Mouse (Mus musculus) forebrain, postnatal 0 days (tissue): ENCODE measurements around the gene Rfc5. TPM values are rescaled to one million over a fixed set of nuclear protein-coding genes. Genes with fewer than 3 reads are reported as not detected.

ENCODE experiments used
- ATAC-seq: fragments of 200-750 bp; cut with Nextera tagmentation; 2 replicates; pipeline ENCODE4 v1.8.0; 2017; ENCODE audit warnings: mild to moderate bottlenecking, moderate library complexity
- DNase-seq: peaks from one replicate; pipeline ENCODE4 v3.0.0-alpha.2; 2015
- H3K27ac ChIP-seq: fragments of 300-500 bp; sonication (generic); 2 replicates; pipeline ENCODE4 v1.5.1; 2014; ENCODE audit warnings: low read depth, mild to moderate bottlenecking, antibody characterized with exemption, low read length, moderate library complexity, mixed read lengths
- H3K27me3 ChIP-seq: fragments of 300-500 bp; sonication (generic); 2 replicates; pipeline ENCODE4 v1.6.1; 2014; ENCODE audit warnings: mild to moderate bottlenecking, low read length, mixed read lengths; ENCODE audit not compliant: insufficient read depth
- H3K36me3 ChIP-seq: fragments of 300-500 bp; sonication (generic); 2 replicates; pipeline ENCODE4 v1.6.1; 2014; ENCODE audit warnings: mild to moderate bottlenecking, moderate library complexity; ENCODE audit not compliant: insufficient read depth
- H3K4me1 ChIP-seq: fragments of 300-500 bp; sonication (generic); 2 replicates; pipeline ENCODE4 v1.6.1; 2014; ENCODE audit warnings: antibody characterized with exemption; ENCODE audit not compliant: insufficient read depth
- H3K4me2 ChIP-seq: fragments of 300-500 bp; sonication (generic); 2 replicates; pipeline ENCODE4 v1.6.1; 2014; ENCODE audit warnings: low read depth, mild to moderate bottlenecking, moderate library complexity
- H3K4me3 ChIP-seq: fragments of 300-500 bp; sonication (generic); 2 replicates; pipeline ENCODE4 v1.5.1; 2014; ENCODE audit warnings: low read depth, low read length, mixed read lengths
- H3K9ac ChIP-seq: fragments of 300-500 bp; sonication (generic); 2 replicates; pipeline ENCODE4 v1.6.1; 2014; ENCODE audit warnings: mild to moderate bottlenecking
- H3K9me3 ChIP-seq: fragments of 300-500 bp; sonication (generic); 2 replicates; pipeline ENCODE4 v1.6.1; 2016; ENCODE audit warnings: low read length
- CTCF ChIP-seq: sonication (generic); IDR thresholded peaks from 2 replicates; pipeline ENCODE4 v1.5.1; 2016; ENCODE audit warnings: antibody characterized with exemption, control low read depth, low read depth
- WGBS: fragments of 180-500 bp; shearing (Covaris S2); extraction: QIAGEN DNeasy Blood & Tissue Kit; methylation state at CpG from one replicate; pipeline ENCODE4 v1.1.7; 2014; 5-methylcytosine and 5-hydroxymethylcytosine counted together
- polyA plus RNA-seq: library from polyadenylated mRNA; unstranded; fragments of >200 nt; fragmentation: Nextera tagmentation; extraction: Ambion mirVana; gene quantifications from 2 replicates; pipeline ENCODE4 v1.2.1, GENCODE M21; 2015
- total RNA-seq: library from RNA; depleted of rRNA; stranded (reverse); fragments of >200 nt; gene quantifications from 2 replicates; pipeline ENCODE4 v1.2.3, GENCODE M21; 2014; rRNA removed

Gene Rfc5
- total and polyA plus RNA-seq, 2 experiments from 2014 or later, result 21.3 to 28.7 TPM

DNA sequence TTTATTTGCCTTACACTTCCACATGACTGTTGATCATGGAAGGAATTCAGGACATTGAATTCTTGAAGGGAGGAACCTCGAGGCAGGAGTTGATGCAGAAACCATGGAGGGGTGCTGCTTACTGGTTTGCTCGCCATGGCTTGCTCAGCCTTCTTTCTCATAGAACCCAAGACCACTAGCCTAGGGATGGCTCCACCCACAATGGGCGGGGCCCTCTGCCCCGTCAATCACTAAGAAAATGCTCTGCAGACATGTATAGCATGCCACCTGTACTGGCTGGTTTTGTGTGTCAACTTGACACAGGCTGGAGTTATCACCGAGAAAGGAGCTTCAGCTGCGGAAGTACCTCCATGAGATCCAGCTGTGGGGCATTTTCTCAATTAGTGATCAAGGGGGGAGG lies 48.8 kb downstream of the Rfc5 start:
- no peak overlapping the region for H3K4me3 ChIP-seq
- no peak for TF ChIP-seq CTCF
- no peak overlapping the region for H3K4me2 ChIP-seq
- ATAC-seq (no peak), DNase-seq (no peak)
- no peaks in the 10 kb centered on the region for H3K36me3 ChIP-seq
- WGBS, result 85% methylated on average over 6 of the region's 6 CpGs
- no peak overlapping the region for H3K27ac ChIP-seq
- no peaks in the 10 kb centered on the region for H3K27me3 ChIP-seq
- no peaks in the 10 kb centered on the region for H3K9me3 ChIP-seq
- no peak overlapping the region for H3K9ac ChIP-seq
- H3K4me1 ChIP-seq, result no peaks in the 10 kb centered on the region

DNA sequence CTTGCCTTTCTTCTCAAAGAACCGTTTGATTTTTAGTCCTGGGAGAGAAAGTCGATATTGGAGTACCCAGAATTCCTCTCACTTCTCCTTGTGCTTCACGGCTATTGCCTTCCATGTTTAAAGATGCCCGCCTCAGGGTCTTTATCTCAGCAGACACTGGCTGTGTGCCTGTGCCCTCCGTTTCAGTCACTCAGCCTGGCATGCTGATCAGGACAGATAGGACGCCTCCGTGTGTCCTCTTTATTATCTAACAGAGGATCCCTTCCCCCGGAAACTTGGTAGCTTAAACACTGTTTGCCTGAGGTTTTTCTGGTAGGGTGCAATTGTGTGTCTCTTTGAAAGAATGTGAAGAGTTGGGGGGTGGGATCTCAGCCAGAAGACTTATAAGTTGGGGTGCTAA lies 50.3 kb downstream of the Rfc5 start:
- ATAC-seq (no peak), DNase-seq (no peak)
- Histone ChIP-seq H3K9me3 (no peaks in the 10 kb centered on the region), H3K4me3 (no peak overlapping the region), H3K36me3 (no peaks in the 10 kb centered on the region), H3K27ac (no peak overlapping the region), H3K27me3 (no peaks in the 10 kb centered on the region), H3K9ac (no peak overlapping the region), H3K4me1 (no peaks in the 10 kb centered on the region), H3K4me2 (no peak overlapping the region)
- TF ChIP-seq CTCF, result no peak
- WGBS, result 82% methylated on average over 8 of the region's 8 CpGs

DNA sequence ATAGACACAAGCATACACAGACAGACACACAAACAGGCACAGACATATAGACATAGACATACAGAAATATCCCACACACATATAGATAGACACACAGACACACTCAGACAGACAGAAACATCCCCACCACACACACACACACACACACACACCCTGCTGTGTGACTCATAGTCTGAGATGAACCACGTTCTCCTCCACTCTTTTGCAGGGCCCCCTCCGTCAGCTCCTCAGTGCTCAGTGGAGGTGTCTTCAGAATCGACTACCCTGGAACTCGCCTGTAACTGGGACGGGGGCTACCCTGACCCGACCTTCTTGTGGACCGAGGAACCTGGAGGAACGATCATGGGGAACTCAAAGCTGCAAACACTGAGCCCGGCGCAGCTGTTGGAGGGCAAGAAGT lies 50.8 kb downstream of the Rfc5 start:
- Histone ChIP-seq H3K4me1 (no peaks in the 10 kb centered on the region), H3K9me3 (no peaks in the 10 kb centered on the region), H3K4me3 (no peak overlapping the region), H3K36me3 (no peaks in the 10 kb centered on the region), H3K27ac (no peak overlapping the region), H3K9ac (no peak overlapping the region), H3K4me2 (no peak overlapping the region), H3K27me3 (no peaks in the 10 kb centered on the region)
- WGBS, result 91% methylated on average over 10 of the region's 10 CpGs
- no peak for TF ChIP-seq CTCF
- DNase-seq (no peak), ATAC-seq (no peak)

GRCm38 (mm10) chr5:117330457-117330856 lies 58.4 kb downstream of the Rfc5 start:
- ATAC-seq (no peak), DNase-seq (no peak)
- Histone ChIP-seq H3K36me3 (no peaks in the 10 kb centered on the region), H3K4me1 (no peaks in the 10 kb centered on the region), H3K4me2 (no peak overlapping the region), H3K27me3 (no peaks in the 10 kb centered on the region), H3K27ac (no peak overlapping the region), H3K4me3 (no peak overlapping the region), H3K9me3 (no peaks in the 10 kb centered on the region), H3K9ac (no peak overlapping the region)
- TF ChIP-seq CTCF, result no peak
- 90% methylated on average over 7 of the region's 7 CpGs for WGBS

Other genes starting within 250 kb of the Rfc5 start
- 1,357 and 1,641 TPM in 2 replicates for gene Pebp1, start 101.4 kb downstream of the Rfc5 start, total RNA-seq
- gene Pebp1, start 101.4 kb downstream of the Rfc5 start, polyA plus RNA-seq, result 1,186 and 1,234 TPM in 2 replicates
- gene Vsig10, start 70.0 kb downstream of the Rfc5 start, total RNA-seq, result 1.0 and 1.4 TPM in 2 replicates
- 0.77 and 1.4 TPM in 2 replicates for gene Vsig10, start 70.0 kb downstream of the Rfc5 start, polyA plus RNA-seq
- 296 and 318 TPM in 2 replicates for gene Wsb2, start 31.7 kb downstream of the Rfc5 start, total RNA-seq
- gene Wsb2, start 31.7 kb downstream of the Rfc5 start, polyA plus RNA-seq, result 292 and 327 TPM in 2 replicates
- 6.8 and 9.2 TPM in 2 replicates for gene Ksr2, start 25.0 kb upstream of the Rfc5 start, total RNA-seq
- 2.5 and 5.4 TPM in 2 replicates for gene Ksr2, start 25.0 kb upstream of the Rfc5 start, polyA plus RNA-seq